Mouse (Mus musculus) intestine, embryonic 15.5 days (tissue): ENCODE measurements around the gene Adgre5. TPM values are rescaled to one million over a fixed set of nuclear protein-coding genes. Genes with fewer than 3 reads are reported as not detected.

Source experiments
- ATAC-seq: fragments of 200-750 bp; cut with Nextera tagmentation; 2 replicates; pipeline ENCODE4 v1.8.0; 2017; ENCODE audit warnings: moderate TSS enrichment, moderate library complexity
- H3K27ac ChIP-seq: fragments of 300-500 bp; sonication (generic); 2 replicates; pipeline ENCODE4 v1.5.1; 2015; ENCODE audit warnings: mild to moderate bottlenecking, inconsistent platforms
- H3K27me3 ChIP-seq: fragments of 300-500 bp; sonication (generic); replicated peaks from 2 replicates; pipeline ENCODE4 v1.6.1; 2015; ENCODE audit warnings: inconsistent platforms
- H3K36me3 ChIP-seq: fragments of 300-500 bp; sonication (generic); 2 replicates; pipeline ENCODE4 v1.6.1; 2015; ENCODE audit warnings: inconsistent platforms
- H3K4me1 ChIP-seq: fragments of 300-500 bp; sonication (generic); replicated peaks from 2 replicates; pipeline ENCODE4 v1.6.1; 2015; ENCODE audit warnings: inconsistent platforms
- H3K4me2 ChIP-seq: fragments of 300-500 bp; sonication (generic); replicated peaks from 2 replicates; pipeline ENCODE4 v1.6.1; 2015; ENCODE audit warnings: mild to moderate bottlenecking, inconsistent platforms
- H3K4me3 ChIP-seq: fragments of 300-500 bp; sonication (generic); replicated peaks from 2 replicates; pipeline ENCODE4 v1.5.1; 2015; ENCODE audit warnings: inconsistent platforms
- H3K9ac ChIP-seq: fragments of 300-500 bp; sonication (generic); 2 replicates; pipeline ENCODE4 v1.6.1; 2015; ENCODE audit warnings: inconsistent platforms
- H3K9me3 ChIP-seq: fragments of 300-500 bp; sonication (generic); 2 replicates; pipeline ENCODE4 v1.6.1; 2016; ENCODE audit warnings: inconsistent platforms
- WGBS: fragments of 180-500 bp; shearing (Covaris S2); methylation state at CpG from one replicate; pipeline ENCODE4 v1.1.7; 2015; 5-methylcytosine and 5-hydroxymethylcytosine counted together
- polyA plus RNA-seq: library from polyadenylated mRNA; unstranded; fragments of >200 nt; fragmentation: Nextera tagmentation; extraction: Ambion mirVana; gene quantifications from 2 replicates; pipeline ENCODE4 v1.2.1, GENCODE M21; 2015

Adgre5 gene
- polyA plus RNA-seq, 1 experiment from 2014 or later = 35.4 TPM

GRCm38 (mm10) chr8:83747661-83748346 lies 6.7 kb upstream of the Adgre5 start:
- peak; percentile 81 for ATAC-seq
- peaks cover 6% of the 10 kb centered on the region; the same call in 1 of the 2 replicates for H3K4me1 ChIP-seq
- WGBS = 2% methylated on average over 28 of the region's 28 CpGs
- H3K9me3 ChIP-seq = no peaks in the 10 kb centered on the region
- H3K9ac ChIP-seq = peak overlapping the region; percentile 26
- peak overlapping the region; percentile 75 for H3K4me2 ChIP-seq
- no peaks in the 10 kb centered on the region for H3K36me3 ChIP-seq
- H3K27ac ChIP-seq = peak overlapping the region; percentile 73
- no peaks in the 10 kb centered on the region for H3K27me3 ChIP-seq
- H3K4me3 ChIP-seq = peak overlapping the region; percentile 29

GRCm38 (mm10) chr8:83744070-83744469 lies 2.9 kb upstream of the Adgre5 start:
- H3K4me3 ChIP-seq = no peak overlapping the region
- WGBS = 85% methylated on average over 4 of the region's 4 CpGs
- H3K9me3 ChIP-seq = no peaks in the 10 kb centered on the region
- no peak overlapping the region for H3K9ac ChIP-seq
- no peaks in the 10 kb centered on the region for H3K27me3 ChIP-seq
- H3K36me3 ChIP-seq = no peaks in the 10 kb centered on the region
- H3K27ac ChIP-seq = no peak overlapping the region
- no peak overlapping the region for H3K4me2 ChIP-seq
- no peak for ATAC-seq
- H3K4me1 ChIP-seq = peaks cover 23% of the 10 kb centered on the region

- Histone ChIP-seq H3K27me3 (no peaks in the 10 kb centered on the region), H3K9me3 (no peaks in the 10 kb centered on the region), H3K4me2 (no peak overlapping the region), H3K27ac (no peak overlapping the region), H3K4me3 (no peak overlapping the region), H3K36me3 (no peaks in the 10 kb centered on the region), H3K4me1 (peaks cover 27% of the 10 kb centered on the region), H3K9ac (no peak overlapping the region)
- 90% methylated on average over 6 of the region's 6 CpGs for WGBS
- ATAC-seq = no peak
Observed at GRCm38 (mm10) chr8:83742968-83743367, 1.8 kb upstream of the Adgre5 start.

GRCm38 (mm10) chr8:83741849-83742655 lies 926 bp upstream of the Adgre5 start:
- Histone ChIP-seq H3K36me3 (no peaks in the 10 kb centered on the region), H3K9me3 (no peaks in the 10 kb centered on the region), H3K4me2 (peak overlapping the region; percentile 92), H3K27me3 (no peaks in the 10 kb centered on the region), H3K9ac (no peak overlapping the region), H3K27ac (peak overlapping the region; percentile 82), H3K4me3 (peak overlapping the region; percentile 62), H3K4me1 (peaks cover 29% of the 10 kb centered on the region)
- 76% methylated on average over 19 of the region's 19 CpGs for WGBS
- ATAC-seq = no peak

GRCm38 (mm10) chr8:83740586-83740975 lies 545 bp downstream of the Adgre5 start:
- peak overlapping the region; percentile 82 for H3K27ac ChIP-seq
- 0 out of 2 replicates have a peak, but pooled peaks have one; percentile 0 for ATAC-seq
- H3K9me3 ChIP-seq = no peaks in the 10 kb centered on the region
- no peaks in the 10 kb centered on the region for H3K36me3 ChIP-seq
- H3K4me1 ChIP-seq = peaks cover 29% of the 10 kb centered on the region
- H3K27me3 ChIP-seq = no peaks in the 10 kb centered on the region
- WGBS = 21% methylated on average over 3 of the region's 3 CpGs
- H3K4me2 ChIP-seq = peak overlapping the region; percentile 92
- H3K9ac ChIP-seq = peak overlapping the region; percentile 78
- H3K4me3 ChIP-seq = peak overlapping the region; percentile 62

- H3K36me3 ChIP-seq = no peaks in the 10 kb centered on the region
- ATAC-seq = 0 out of 2 replicates have a peak, but pooled peaks have one; percentile 3
- H3K4me2 ChIP-seq = peak overlapping the region; percentile 92
- H3K9ac ChIP-seq = no peak overlapping the region
- no peaks in the 10 kb centered on the region for H3K9me3 ChIP-seq
- 36% methylated on average over 8 of the region's 8 CpGs for WGBS
- peak overlapping the region; percentile 82 for H3K27ac ChIP-seq
- peak overlapping the region; percentile 62 for H3K4me3 ChIP-seq
- H3K4me1 ChIP-seq = peaks cover 29% of the 10 kb centered on the region
- no peaks in the 10 kb centered on the region for H3K27me3 ChIP-seq
Observed at GRCm38 (mm10) chr8:83739711-83740468, 1.2 kb downstream of the Adgre5 start.

GRCm38 (mm10) chr8:83738949-83739710 lies 2.0 kb downstream of the Adgre5 start:
- Histone ChIP-seq H3K9ac (no peak overlapping the region), H3K4me3 (no peak overlapping the region), H3K4me2 (peak overlapping the region; percentile 92), H3K4me1 (peaks cover 29% of the 10 kb centered on the region), H3K9me3 (no peaks in the 10 kb centered on the region), H3K27ac (peak overlapping the region; percentile 82), H3K27me3 (no peaks in the 10 kb centered on the region), H3K36me3 (0 out of 2 replicates have a peak, but pooled peaks cover under 1% of the 10 kb centered on the region)
- WGBS = 57% methylated on average over 10 of the region's 10 CpGs
- peak; percentile 36 for ATAC-seq

GRCm38 (mm10) chr8:83737852-83738562 lies 3.1 kb downstream of the Adgre5 start:
- Histone ChIP-seq H3K4me3 (no peak overlapping the region), H3K4me1 (peaks cover 29% of the 10 kb centered on the region), H3K4me2 (peak overlapping the region; percentile 92), H3K36me3 (0 out of 2 replicates have a peak, but pooled peaks cover 3% of the 10 kb centered on the region), H3K27ac (peak overlapping the region; percentile 63), H3K27me3 (no peaks in the 10 kb centered on the region), H3K9ac (no peak overlapping the region), H3K9me3 (no peaks in the 10 kb centered on the region)
- WGBS = 48% methylated on average over 4 of the region's 4 CpGs
- ATAC-seq = peak; percentile 64

- 83% methylated on average over 4 of the region's 4 CpGs for WGBS
- Histone ChIP-seq H3K9me3 (no peaks in the 10 kb centered on the region), H3K4me1 (peaks cover 29% of the 10 kb centered on the region), H3K4me3 (no peak overlapping the region), H3K9ac (no peak overlapping the region), H3K27ac (peak overlapping the region; percentile 63; the same call in 1 of the 2 replicates), H3K36me3 (0 out of 2 replicates have a peak, but pooled peaks cover 3% of the 10 kb centered on the region), H3K27me3 (no peaks in the 10 kb centered on the region), H3K4me2 (peak overlapping the region; percentile 92)
- no peak for ATAC-seq
Observed at GRCm38 (mm10) chr8:83737346-83737745, 3.8 kb downstream of the Adgre5 start.

- H3K36me3 ChIP-seq = 0 out of 2 replicates have a peak, but pooled peaks cover 3% of the 10 kb centered on the region
- no peaks in the 10 kb centered on the region for H3K9me3 ChIP-seq
- no peak overlapping the region for H3K4me2 ChIP-seq
- WGBS = 87% methylated on average over 4 of the region's 4 CpGs
- no peak overlapping the region for H3K9ac ChIP-seq
- H3K4me1 ChIP-seq = peaks cover 29% of the 10 kb centered on the region
- no peak overlapping the region for H3K4me3 ChIP-seq
- no peak overlapping the region for H3K27ac ChIP-seq
- no peaks in the 10 kb centered on the region for H3K27me3 ChIP-seq
- no peak for ATAC-seq
Observed at GRCm38 (mm10) chr8:83736681-83737080, 4.4 kb downstream of the Adgre5 start.

- no peak overlapping the region for H3K27ac ChIP-seq
- no peak overlapping the region for H3K4me2 ChIP-seq
- WGBS = 73% methylated on average over 6 of the region's 6 CpGs
Observed at GRCm38 (mm10) chr8:83732919-83733318, 8.2 kb downstream of the Adgre5 start.

More at GRCm38 (mm10) chr8:83732919-83733318, 8.2 kb downstream of the Adgre5 start:
- H3K9ac ChIP-seq = no peak overlapping the region
- H3K4me3 ChIP-seq = no peak overlapping the region
- no peaks in the 10 kb centered on the region for H3K27me3 ChIP-seq
- peaks cover 7% of the 10 kb centered on the region for H3K4me1 ChIP-seq
- 0 out of 2 replicates have a peak, but pooled peaks cover 3% of the 10 kb centered on the region for H3K36me3 ChIP-seq
- no peak for ATAC-seq
- H3K9me3 ChIP-seq = no peaks in the 10 kb centered on the region
